Mouse (Mus musculus) gastrocnemius, adult 2 months (tissue): ENCODE results near the gene Ensa. TPM values are rescaled to one million over a fixed set of nuclear protein-coding genes. Genes with fewer than 3 reads are reported as not detected.
A peak's percentile ranks its signal among the peaks of the same experiment; 100 is the strongest.

ENCODE experiments used
- DNase-seq: peaks from one replicate; pipeline ENCODE4 v3.0.0; 2022
- H3K27ac ChIP-seq: fragments of 200-600 bp; 2 replicates; pipeline ENCODE4 v1.8.1; 2022; ENCODE audit warnings: mild to moderate bottlenecking
- H3K4me3 ChIP-seq: fragments of 200-600 bp; 2 replicates; pipeline ENCODE4 v1.8.1; 2022; ENCODE audit warnings: mild to moderate bottlenecking, moderate library complexity
- CTCF ChIP-seq: fragments of 200-600 bp; IDR thresholded peaks from 2 replicates; pipeline ENCODE4 v1.8.1; 2022; ENCODE audit warnings: antibody characterized with exemption, mild to moderate bottlenecking, moderate library complexity
- intact Hi-C: fragments of 180-260 bp; cut with DNase I; formaldehyde crosslinking; loops from one replicate; pipeline ENCODE4 v1.15.1; 2025
- total RNA-seq, 2 experiments: library from RNA; stranded (reverse); gene quantifications; 2 replicates each; pipeline ENCODE4 v1.2.3; 2021

Ensa gene
- total RNA-seq, 2 experiments from 2014 or later: 97.2 to 102 TPM

DNA sequence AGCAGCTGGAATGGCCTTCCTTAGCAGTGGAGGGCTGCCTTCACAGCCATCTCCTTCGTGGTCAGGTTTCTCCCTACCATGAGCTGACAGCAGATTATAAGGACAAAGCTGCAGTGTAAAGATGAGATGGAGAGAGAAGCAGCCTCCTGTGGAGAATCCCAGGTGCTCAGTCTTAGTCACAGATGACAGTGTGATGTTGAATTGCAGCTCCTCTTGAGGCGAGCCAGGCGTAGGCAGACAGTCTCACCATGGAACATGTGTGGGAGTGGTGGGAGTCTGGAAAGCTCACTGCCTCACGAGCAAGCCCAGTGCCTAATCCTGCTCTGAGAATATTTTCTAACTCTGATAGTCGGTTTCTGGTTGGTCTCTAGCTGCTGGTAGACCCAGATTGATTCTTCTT, 3.0 kb downstream of the Ensa start:
- Histone ChIP-seq H3K27ac (no peak overlapping the region), H3K4me3 (no peak overlapping the region)
- no peak for TF ChIP-seq CTCF
- no peak for DNase-seq
- intact Hi-C loops: no loop called here

DNA sequence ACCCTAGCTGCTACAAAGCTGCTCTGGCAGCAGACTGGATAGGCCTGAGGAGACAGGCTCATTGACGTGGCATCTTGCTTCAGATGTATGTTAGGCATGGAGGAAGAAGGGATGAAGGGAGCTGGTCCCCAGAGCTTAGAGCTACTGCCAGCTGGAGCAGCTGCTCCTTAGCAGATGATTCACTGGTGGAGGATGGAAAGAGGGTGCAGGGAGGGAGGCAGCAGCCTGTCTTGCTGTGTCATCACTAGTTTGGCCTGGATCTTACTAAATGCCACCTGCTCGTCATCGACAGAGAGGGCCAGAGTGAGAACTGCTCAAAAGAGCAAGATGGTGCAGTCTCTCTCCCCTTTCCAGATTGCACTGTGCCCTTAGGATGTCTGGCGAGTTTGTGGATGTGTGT, 5.0 kb downstream of the Ensa start:
- intact Hi-C loops: loop anchor here (5.0 kb wide), 3 partner anchors 103 to 143 kb away; no protein-coding TSS in a partner anchor
- no peak overlapping the region for H3K4me3 ChIP-seq
- DNase-seq: no peak
- H3K27ac ChIP-seq: peak overlapping the region; percentile 60
- no peak for TF ChIP-seq CTCF

DNA sequence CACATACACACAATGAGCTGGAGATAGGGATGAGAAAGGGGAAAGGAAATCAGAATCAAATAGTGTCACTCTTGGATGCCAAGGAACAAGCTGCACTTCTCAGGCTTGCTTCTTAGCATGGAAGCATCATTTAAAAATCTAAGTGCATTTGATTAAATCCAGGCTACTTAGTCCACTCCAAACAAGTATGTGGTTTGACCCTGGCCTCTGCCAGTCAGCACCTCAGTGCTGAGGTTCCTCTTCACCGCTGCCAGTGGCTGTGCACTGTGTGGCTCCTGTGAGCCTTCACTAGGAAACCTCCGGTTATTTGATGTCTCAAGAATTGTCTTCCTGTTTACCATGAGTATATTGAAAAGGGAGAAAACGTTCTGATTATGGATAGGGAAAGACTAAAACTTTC, 6.1 kb downstream of the Ensa start:
- no peak for DNase-seq
- H3K4me3 ChIP-seq: no peak overlapping the region
- H3K27ac ChIP-seq: peak overlapping the region; percentile 16; the same call in 1 of the 2 replicates
- intact Hi-C loops: loop anchor here (5.0 kb wide), 3 partner anchors 101 to 141 kb away; no protein-coding TSS in a partner anchor
- no peak for TF ChIP-seq CTCF

DNA sequence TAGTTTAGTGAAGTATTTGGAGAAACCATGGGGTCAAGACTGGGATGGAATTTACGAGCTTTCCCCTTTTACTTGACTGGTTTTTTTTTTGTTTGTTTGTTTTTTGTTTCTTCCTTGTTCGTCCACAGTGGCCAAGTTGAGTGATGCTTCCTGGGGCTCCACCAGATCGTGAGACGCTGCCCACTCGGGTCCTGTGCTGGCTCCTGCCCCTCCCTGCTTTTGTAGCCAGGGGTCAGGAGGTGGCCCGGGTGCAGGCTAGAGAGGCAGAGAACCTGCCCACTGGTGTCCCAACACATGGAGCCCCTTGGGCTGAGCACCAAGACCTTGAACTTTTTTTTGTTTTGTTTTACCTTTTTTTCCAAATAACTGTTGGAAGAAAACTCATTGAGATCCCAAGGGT, 6.5 kb downstream of the Ensa start:
- intact Hi-C loops: loop anchor here (5.0 kb wide), 3 partner anchors 101 to 141 kb away; no protein-coding TSS in a partner anchor
- no peak for TF ChIP-seq CTCF

DNA sequence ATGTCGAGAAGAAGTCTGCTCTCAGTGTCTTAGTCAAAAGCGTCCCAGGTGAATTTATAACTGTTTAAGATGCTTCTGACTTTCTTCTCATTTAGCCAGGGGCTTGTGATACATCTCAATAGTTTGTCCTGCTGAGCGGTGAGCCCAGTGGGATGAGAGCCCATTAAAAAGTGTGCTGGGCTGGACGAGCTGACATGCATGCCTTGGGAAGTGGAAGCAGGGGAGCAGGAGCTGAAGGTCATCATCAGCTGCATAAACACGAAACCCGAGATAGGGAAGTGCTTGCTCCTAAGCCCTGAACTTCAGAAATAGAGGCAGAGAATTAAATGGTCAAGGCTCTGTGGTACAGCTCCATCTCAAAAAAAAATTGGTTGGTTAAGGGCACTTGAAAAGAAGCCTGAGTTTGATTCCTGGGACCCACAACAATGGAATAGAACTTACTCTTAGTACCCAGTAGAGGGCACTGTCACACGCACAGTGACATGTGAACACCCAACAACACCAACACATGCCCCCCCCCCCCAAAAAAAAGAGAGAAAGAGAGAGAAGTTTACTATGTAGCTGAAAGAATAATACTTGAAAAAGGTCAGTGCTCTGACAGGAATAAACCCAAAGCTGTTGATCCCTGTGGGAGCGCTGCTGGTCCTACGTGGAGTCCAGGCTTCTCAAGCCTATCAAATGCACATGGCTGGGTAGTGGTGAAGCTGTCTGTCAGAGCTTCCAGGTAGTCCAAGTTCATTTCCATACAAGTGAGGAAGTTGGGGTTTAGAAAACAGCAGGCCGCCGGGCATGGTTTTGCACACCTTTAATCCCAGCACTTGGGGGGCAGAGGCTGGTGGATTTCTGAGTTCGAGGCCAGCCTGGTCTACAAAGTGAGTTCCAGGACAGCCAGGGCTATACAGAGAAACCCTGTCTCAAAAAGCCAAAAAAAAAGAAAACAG, 8.1 kb downstream of the Ensa start:
- peak overlapping the region; percentile 75 for H3K27ac ChIP-seq
- no peak for DNase-seq
- peak; percentile 78 for TF ChIP-seq CTCF

More for the DNA sequence above, 6.5 kb downstream of the Ensa start:
- peak overlapping the region; percentile 16; the same call in 1 of the 2 replicates for H3K27ac ChIP-seq
- H3K4me3 ChIP-seq: no peak overlapping the region
- DNase-seq: no peak

DNA sequence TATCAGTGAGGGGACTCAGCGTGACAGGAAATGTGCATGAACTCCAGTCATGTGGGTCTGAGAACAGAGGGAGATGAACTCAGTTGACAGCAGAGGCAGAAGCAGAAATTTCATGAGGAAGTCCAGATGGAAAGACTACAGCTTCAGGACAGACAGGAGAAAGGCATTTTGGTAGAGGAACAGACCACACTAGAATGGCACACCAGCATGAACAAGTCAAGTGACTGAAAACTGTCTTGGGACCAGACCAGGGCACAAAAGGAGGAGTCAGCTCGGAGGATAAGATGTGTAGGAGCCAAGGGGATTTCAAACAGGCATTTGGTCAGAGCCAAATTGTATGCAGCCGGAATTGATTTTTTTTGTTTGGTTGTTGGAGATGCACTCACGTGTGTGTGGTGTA, 10.8 kb downstream of the Ensa start:
- TF ChIP-seq CTCF: no peak
- intact Hi-C loops: no loop called here
- H3K27ac ChIP-seq: peak overlapping the region; percentile 36; the same call in 1 of the 2 replicates
- DNase-seq: no peak
- no peak overlapping the region for H3K4me3 ChIP-seq

More for the DNA sequence above, 8.1 kb downstream of the Ensa start:
- no peak overlapping the region for H3K4me3 ChIP-seq
- intact Hi-C loops: loop anchor here (1.0 to 5.0 kb wide), 4 partner anchors 42 to 139 kb away; no protein-coding TSS in a partner anchor

DNA sequence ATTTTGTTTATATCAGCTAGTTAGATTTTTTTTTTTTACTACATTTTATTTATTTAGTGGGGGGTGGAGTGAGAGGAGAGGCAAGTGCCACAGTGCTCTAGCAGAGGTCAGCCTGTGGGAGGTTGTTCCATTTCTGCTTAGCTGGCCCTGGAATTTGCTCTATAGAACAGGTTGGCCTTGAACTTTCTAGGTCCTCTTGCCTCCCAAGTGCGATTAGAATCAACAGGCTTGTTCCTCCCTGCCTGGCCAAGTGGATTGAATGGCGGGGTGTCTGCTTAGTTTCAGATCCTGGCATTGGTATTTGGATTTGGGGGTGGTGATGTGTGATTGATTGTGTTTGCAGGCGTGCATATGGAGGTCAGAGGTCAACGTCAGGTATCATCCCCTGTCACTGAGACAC, 11.3 kb downstream of the Ensa start:
- no peak for DNase-seq
- peak overlapping the region; percentile 36; the same call in 1 of the 2 replicates for H3K27ac ChIP-seq
- no peak overlapping the region for H3K4me3 ChIP-seq
- intact Hi-C loops: no loop called here
- no peak for TF ChIP-seq CTCF

DNA sequence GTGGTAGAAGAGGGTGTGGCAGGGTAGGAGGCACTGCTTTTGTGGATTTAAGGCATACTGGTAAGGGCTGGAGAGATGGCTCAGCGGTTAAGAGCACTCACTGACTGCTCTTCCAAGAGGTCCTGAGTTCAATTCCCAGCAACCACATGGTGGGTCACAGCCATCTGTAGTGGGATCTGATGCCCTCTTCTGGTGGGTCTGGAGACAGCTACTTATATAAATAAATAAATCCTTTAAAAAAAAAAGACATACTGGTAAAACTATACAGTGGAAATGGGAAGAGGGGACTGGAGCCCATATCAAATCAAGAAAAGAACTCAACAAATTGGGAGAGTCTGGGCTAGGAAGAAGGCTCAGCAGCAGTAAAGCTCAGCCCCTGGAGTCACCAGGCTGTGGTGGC, 14.9 kb downstream of the Ensa start:
- intact Hi-C loops: no loop called here
- DNase-seq: no peak
- peak; percentile 42 for TF ChIP-seq CTCF
- no peak overlapping the region for H3K27ac ChIP-seq
- H3K4me3 ChIP-seq: no peak overlapping the region

DNA sequence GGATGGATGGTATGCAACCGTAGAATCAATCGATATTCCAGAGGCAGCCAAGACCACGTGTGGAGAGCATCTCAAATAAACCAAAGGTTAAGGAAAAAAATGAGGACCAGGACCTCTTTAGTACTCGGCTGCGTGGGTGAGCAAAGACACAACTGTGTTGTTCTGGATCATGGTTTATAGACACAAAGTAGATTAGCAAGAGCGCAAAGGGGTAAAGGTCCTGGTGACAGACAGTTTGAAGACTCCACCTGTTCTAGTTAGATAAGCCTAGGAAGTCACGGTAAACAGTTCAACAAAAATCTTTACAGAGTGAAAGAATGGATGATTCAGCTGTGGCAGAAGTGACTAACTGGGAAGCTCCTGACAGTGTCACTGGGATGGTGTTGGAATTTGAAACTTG, 18.3 kb downstream of the Ensa start:
- no peak overlapping the region for H3K27ac ChIP-seq
- intact Hi-C loops: no loop called here
- TF ChIP-seq CTCF: no peak
- H3K4me3 ChIP-seq: no peak overlapping the region
- DNase-seq: no peak

DNA sequence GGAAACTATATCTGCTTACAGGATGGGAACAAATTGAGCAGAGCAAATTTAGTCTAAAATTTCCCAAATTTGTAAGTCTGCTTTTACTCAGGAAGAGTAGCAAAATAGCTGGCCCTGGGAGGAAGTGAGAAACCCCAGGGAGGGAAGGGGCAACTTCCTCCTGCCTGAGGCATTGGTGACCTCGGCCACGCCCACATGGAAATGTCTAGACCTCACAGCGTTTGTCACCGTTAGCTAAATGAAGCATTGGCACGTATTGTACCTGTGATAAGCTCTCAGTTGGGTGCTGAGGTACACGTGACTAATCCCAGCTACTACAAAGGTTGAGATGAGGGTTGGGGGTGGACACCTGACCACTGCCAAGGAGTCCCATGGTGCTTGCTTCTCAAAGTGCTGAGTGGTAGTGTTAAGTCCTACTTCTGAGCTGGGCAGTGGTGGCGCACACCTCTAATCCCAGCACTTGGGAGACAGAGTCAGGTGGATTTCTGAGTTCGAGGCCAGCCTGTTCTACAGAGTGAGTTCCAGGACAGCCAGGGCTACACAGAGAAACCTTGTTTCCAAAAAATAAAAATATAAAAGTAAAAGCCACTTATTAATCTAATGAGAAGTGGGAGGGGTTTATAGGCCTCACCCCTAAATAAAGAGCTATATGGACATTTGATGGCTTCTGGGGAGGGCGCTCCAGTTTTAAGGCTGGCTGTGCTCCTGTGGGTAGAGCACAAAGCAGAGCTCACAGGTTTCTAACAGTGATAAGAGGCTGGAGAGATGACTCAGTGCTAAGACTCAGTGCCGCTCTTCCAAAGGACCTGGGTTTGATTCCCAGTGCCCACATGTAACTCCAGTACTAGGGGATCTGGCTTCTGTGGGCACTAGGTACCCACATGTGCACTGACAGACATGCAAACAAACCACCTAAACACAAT, 20.8 kb downstream of the Ensa start:
- intact Hi-C loops: no loop called here
- Histone ChIP-seq H3K27ac (peak overlapping the region; percentile 57), H3K4me3 (no peak overlapping the region)
- TF ChIP-seq CTCF: no peak
- DNase-seq: no peak

DNA sequence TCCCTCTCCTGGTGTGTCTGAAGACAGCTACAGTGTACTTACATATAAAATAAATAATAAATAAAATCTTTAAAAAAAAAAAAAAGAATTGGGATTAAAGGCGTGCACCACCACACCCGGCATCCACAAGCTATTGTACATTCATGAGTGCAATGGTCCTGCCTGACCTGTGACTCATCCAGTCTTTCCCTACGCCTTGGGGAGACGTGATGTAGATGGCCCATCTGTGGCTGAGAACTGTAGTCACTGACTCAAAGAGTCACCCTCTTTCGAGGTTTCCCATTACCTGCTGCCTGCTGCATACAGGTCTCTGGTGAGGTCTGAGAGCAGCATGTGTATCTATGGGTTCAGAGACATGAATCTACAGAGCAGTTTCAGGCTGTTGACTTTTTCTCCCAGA, 23.2 kb downstream of the Ensa start:
- no peak overlapping the region for H3K27ac ChIP-seq
- TF ChIP-seq CTCF: no peak
- no peak for DNase-seq
- no peak overlapping the region for H3K4me3 ChIP-seq
- intact Hi-C loops: no loop called here

DNA sequence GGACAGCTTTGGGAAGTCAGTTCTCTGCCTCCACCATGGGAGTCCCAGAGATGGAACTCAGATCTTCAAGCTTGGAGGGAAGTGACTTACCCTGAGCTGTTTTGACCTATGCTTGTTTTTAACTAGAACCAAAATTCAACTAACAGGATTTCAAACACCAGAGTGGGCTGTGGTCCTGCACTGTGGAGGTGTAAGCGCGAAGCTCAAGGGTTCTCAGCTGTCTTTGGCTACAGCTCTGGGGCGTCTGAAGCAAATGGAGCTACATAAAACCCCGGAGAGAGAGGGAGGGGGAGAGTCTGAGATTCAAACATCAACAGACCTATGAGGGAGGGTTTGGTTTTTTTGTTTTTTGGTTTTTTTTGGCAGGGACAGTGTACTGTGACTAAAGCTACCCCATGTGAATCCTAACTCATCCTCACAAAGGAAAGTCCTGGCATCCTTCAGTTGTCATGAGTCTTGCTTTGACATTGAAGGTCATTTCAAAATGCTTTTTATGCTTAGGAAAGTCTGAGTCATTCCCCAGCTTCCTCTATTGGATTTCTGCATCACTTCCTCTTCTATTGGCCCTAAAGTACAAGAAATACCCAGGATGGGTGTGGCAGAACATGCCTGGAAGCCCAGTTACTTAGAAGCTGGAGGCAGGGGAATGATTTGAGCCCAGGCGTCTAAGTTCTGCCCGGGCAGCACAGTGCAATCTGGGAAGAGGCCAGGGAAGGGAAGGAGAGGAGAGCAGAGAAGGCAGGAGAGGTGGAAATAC, 25.7 kb downstream of the Ensa start:
- TF ChIP-seq CTCF: no peak
- DNase-seq: peak; percentile 68
- intact Hi-C loops: no loop called here
- Histone ChIP-seq H3K27ac (peak overlapping the region; percentile 88), H3K4me3 (peak overlapping the region; percentile 34)
